Mouse (Mus musculus) hindbrain, embryonic 14.5 days (tissue): Measurements from ENCODE around the gene Npm3. TPM values are rescaled to one million over a fixed set of nuclear protein-coding genes. Genes with fewer than 3 reads are reported as not detected.

ENCODE experiments used
- ATAC-seq: fragments of 200-750 bp; cut with Nextera tagmentation; 2 replicates; pipeline ENCODE4 v1.8.0; 2017; ENCODE audit warnings: moderate number of reproducible peaks, mild to moderate bottlenecking, moderate TSS enrichment, moderate library complexity; ENCODE audit not compliant: low FRiP score
- DNase-seq: peaks from one replicate; pipeline ENCODE4 v3.0.0-alpha.2; 2015; ENCODE audit warnings: low spot score
- H3K27ac ChIP-seq: fragments of 300-500 bp; sonication (generic); 2 replicates; pipeline ENCODE4 v1.5.1; 2014; ENCODE audit warnings: mild to moderate bottlenecking, moderate library complexity
- H3K27me3 ChIP-seq: fragments of 300-500 bp; sonication (generic); 2 replicates; pipeline ENCODE4 v1.6.1; 2014; ENCODE audit warnings: mild to moderate bottlenecking, low read length, mixed read lengths; ENCODE audit not compliant: control insufficient read depth, insufficient read depth
- H3K36me3 ChIP-seq: fragments of 300-500 bp; sonication (generic); replicated peaks from 2 replicates; pipeline ENCODE4 v1.6.1; 2014; ENCODE audit not compliant: control insufficient read depth, insufficient read depth
- H3K4me1 ChIP-seq: fragments of 300-500 bp; sonication (generic); replicated peaks from 2 replicates; pipeline ENCODE4 v1.6.1; 2014; ENCODE audit warnings: antibody characterized with exemption, low read length, mixed read lengths; ENCODE audit not compliant: control insufficient read depth, insufficient read depth
- H3K4me2 ChIP-seq: fragments of 300-500 bp; sonication (generic); replicated peaks from 2 replicates; pipeline ENCODE4 v1.6.1; 2014; ENCODE audit warnings: mild to moderate bottlenecking, moderate library complexity
- H3K4me3 ChIP-seq: fragments of 300-500 bp; sonication (generic); replicated peaks from 2 replicates; pipeline ENCODE4 v1.5.1; 2014; ENCODE audit warnings: mild to moderate bottlenecking, low read length
- H3K9ac ChIP-seq: fragments of 300-500 bp; sonication (generic); 2 replicates; pipeline ENCODE4 v1.6.1; 2014
- H3K9me3 ChIP-seq: fragments of 300-500 bp; sonication (generic); 2 replicates; pipeline ENCODE4 v1.6.1; 2016; ENCODE audit warnings: low read length; ENCODE audit not compliant: control insufficient read depth
- WGBS: fragments of 180-500 bp; shearing (Covaris S2); extraction: QIAGEN DNeasy Blood & Tissue Kit; methylation state at CpG from one replicate; pipeline ENCODE4 v1.1.7; 2014; 5-methylcytosine and 5-hydroxymethylcytosine counted together
- polyA plus RNA-seq: library from polyadenylated mRNA; unstranded; fragments of >200 nt; fragmentation: Nextera tagmentation; extraction: Ambion mirVana; gene quantifications from 2 replicates; pipeline ENCODE4 v1.2.1, GENCODE M21; 2014

Npm3 gene
- polyA plus RNA-seq, 1 experiment from 2014 or later: 7.2 TPM

DNA sequence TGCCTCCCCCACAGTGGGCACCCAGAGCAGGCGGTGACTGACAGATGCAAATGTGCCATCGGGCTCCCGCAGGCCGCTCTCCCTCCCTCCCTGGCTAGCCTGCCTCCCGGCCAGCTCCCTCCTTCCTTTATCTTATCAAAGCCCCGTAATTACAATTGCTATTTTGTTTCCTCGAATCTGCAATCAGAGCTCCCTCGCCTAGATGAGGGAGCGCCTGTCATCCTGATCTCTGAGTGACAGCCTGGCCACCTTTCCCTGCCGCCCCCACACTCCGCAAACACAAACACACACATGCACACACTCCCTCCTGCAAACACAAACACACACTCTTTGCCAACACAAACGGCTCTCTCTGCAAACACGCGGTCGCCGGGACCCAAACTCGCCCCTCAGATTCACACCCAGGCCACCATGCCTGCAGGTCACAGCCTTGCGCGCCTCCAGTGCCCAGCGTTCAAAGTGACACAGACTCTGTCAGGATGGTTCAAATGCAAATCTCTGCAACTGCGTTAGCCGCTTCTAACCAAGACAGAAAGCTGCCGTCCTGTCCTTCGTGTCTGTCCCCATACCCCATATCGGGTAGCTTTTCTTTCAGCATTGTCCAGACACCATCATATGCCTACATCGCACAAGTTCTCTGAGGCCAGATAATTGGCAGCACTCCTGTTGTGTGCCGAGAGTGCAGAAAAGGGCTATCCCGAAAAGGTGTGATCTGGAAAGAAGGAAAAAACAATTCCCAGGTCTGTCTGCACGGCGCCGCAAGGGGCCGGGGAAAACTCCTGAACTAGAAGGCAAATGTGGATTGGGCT, 3.8 kb downstream of the Npm3 start:
- DNase-seq (no peak), ATAC-seq (no peak)
- H3K4me2 ChIP-seq: no peak overlapping the region
- WGBS: 3% methylated on average over 32 of the region's 32 CpGs
- peaks cover 1% of the 10 kb centered on the region for H3K36me3 ChIP-seq
- H3K4me1 ChIP-seq: peaks cover 13% of the 10 kb centered on the region
- 0 out of 2 replicates have a peak overlapping the region, but pooled peaks have one; percentile 4 for H3K4me3 ChIP-seq
- H3K9ac ChIP-seq: no peak overlapping the region
- no peak overlapping the region for H3K27ac ChIP-seq
- no peaks in the 10 kb centered on the region for H3K9me3 ChIP-seq
- peaks cover 60% of the 10 kb centered on the region for H3K27me3 ChIP-seq

GRCm38 (mm10) chr19:45743619-45744018, 5.8 kb downstream of the Npm3 start:
- H3K9ac ChIP-seq: no peak overlapping the region

DNA sequence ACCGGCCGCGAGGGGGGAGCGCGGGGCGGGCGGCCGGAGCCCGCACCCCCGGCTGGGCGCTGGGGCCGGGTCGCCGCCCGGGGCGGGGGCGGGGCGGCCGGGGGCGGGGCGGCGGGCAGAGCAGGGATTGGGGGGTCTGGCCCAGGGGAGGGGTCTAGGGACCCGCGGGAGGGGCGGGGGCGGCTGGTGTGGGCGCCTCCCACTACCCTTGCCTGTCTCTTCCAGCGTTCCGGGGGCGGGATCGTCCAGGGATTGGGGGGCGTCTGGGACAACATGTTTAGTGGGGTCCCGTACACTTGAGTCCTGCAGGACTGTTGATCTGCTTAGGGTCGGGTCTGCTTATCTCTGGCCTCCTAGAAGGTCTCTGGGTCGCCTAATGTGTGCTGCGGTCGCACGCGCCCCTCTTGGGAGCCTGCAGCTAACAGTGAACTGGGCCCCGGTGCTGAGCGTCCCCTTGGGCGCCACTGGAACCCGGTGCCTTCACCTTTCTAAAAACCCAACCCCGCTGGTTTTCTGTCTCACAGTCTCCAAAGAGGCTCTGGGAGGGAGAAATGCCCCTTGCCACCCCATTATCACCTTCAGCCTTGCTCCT, 6.3 kb downstream of the Npm3 start:
- peaks cover 84% of the 10 kb centered on the region for H3K27me3 ChIP-seq
- 2% methylated on average over 14 of the region's 44 CpGs for WGBS
- peak overlapping the region; percentile 30 for H3K4me3 ChIP-seq
- H3K9ac ChIP-seq: no peak overlapping the region
- peak overlapping the region; percentile 65 for H3K4me2 ChIP-seq
- no peaks in the 10 kb centered on the region for H3K9me3 ChIP-seq
- DNase-seq (no peak), ATAC-seq (no peak)
- no peaks in the 10 kb centered on the region for H3K36me3 ChIP-seq
- H3K27ac ChIP-seq: no peak overlapping the region
- H3K4me1 ChIP-seq: peaks cover 5% of the 10 kb centered on the region; the same call in 1 of the 2 replicates

More at GRCm38 (mm10) chr19:45743619-45744018, 5.8 kb downstream of the Npm3 start:
- no peak overlapping the region for H3K4me2 ChIP-seq
- H3K9me3 ChIP-seq: no peaks in the 10 kb centered on the region
- WGBS: 14% methylated on average over 7 of the region's 7 CpGs
- H3K27me3 ChIP-seq: peaks cover 79% of the 10 kb centered on the region
- no peak overlapping the region for H3K4me3 ChIP-seq
- ATAC-seq: no peak
- H3K27ac ChIP-seq: no peak overlapping the region
- DNase-seq: no peak
- peaks cover 10% of the 10 kb centered on the region for H3K4me1 ChIP-seq
- no peaks in the 10 kb centered on the region for H3K36me3 ChIP-seq

- H3K27ac ChIP-seq: no peak within 1 kb of the TSS
- ATAC-seq (no peak), DNase-seq (no peak)
- H3K9me3 ChIP-seq: no peaks in the 10 kb centered on the region
- H3K4me3 ChIP-seq: peak within 1 kb of the TSS; percentile 30
- H3K4me2 ChIP-seq: peak within 1 kb of the TSS; percentile 65
- 0 out of 2 replicates have a peak, but pooled peaks cover 5% of the 10 kb centered on the region for H3K4me1 ChIP-seq
- no peaks in the 10 kb centered on the region for H3K36me3 ChIP-seq
- H3K9ac ChIP-seq: no peak within 1 kb of the TSS
- peaks cover 91% of the 10 kb centered on the region for H3K27me3 ChIP-seq
- WGBS: under 1% methylated on average over 47 of the region's 68 CpGs
Observed at GRCm38 (mm10) chr19:45742218-45742983, 7.0 kb downstream of the Npm3 start, which contains the start of gene Fgf8. Gene Fgf8 (minus strand): TSS chr19:45742915.

DNA sequence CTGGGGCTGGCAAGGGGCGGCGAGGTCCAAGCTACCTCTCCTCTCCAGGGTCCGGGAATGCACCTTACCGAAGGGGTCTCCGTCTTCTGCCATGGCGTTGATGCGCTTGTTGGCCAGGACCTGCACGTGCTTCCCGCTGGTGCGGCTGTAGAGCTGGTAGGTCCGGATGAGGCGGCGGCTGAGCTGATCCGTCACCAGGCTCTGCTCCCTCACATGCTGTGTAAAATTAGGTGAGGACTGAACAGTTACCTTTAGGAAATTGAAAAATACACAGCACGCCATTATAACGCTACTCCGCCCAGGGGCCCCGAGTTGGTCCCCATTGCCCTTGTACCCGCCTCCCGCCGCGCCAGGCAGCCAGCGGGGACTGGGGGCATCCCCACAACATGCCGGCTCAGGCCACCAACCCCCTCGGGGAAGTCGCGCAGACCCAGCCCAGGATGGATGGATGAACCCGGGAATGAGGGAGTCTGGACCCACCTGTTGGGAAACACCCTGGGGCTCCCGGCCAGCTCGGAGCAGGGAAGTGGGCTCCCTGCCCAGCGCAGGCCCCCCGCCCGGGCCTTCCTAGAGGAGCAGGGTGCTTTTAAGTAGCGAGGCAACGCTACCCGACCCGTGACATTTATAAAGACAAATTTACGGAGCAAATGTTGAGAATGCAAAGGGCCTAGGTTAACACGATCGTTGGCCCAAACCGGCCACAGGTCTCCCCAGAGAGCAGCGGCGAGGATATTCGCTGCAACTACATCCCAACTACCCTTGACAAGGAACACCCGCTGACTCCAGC, 7.8 kb downstream of the Npm3 start:
- Histone ChIP-seq H3K36me3 (no peaks in the 10 kb centered on the region), H3K4me2 (no peak overlapping the region), H3K9me3 (no peaks in the 10 kb centered on the region), H3K27ac (no peak overlapping the region), H3K27me3 (peaks cover 97% of the 10 kb centered on the region), H3K4me1 (peaks cover 12% of the 10 kb centered on the region; the same call in 1 of the 2 replicates), H3K9ac (no peak overlapping the region), H3K4me3 (no peak overlapping the region)
- DNase-seq (no peak), ATAC-seq (no peak)
- under 1% methylated on average over 45 of the region's 45 CpGs for WGBS

DNA sequence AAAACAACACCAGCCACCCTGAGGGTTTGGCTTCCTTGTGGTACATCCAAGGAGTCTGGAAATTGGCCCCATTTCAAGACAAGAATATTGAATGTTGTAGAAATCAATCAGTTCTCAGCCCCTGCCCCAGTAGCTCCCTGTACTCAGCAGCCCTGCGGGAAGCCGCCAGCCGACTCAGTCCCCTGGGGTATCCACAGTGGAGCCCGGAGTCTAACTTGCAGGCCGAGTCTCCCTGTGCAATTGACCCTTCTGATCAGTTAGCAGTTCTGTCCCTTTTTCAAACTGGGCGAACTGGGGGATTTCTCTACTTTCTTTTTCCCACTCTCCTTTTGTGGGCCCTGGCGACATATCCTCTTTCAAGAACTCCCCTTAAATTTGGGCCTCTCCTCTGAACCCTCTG, 8.6 kb downstream of the Npm3 start:
- no peak overlapping the region for H3K4me3 ChIP-seq
- no peak overlapping the region for H3K27ac ChIP-seq
- H3K27me3 ChIP-seq: peaks cover 97% of the 10 kb centered on the region
- no peak overlapping the region for H3K9ac ChIP-seq
- H3K4me1 ChIP-seq: peaks cover 13% of the 10 kb centered on the region; the same call in 1 of the 2 replicates
- H3K9me3 ChIP-seq: no peaks in the 10 kb centered on the region
- DNase-seq: no peak
- 1% methylated on average over 7 of the region's 7 CpGs for WGBS
- no peaks in the 10 kb centered on the region for H3K36me3 ChIP-seq
- ATAC-seq: no peak
- no peak overlapping the region for H3K4me2 ChIP-seq

DNA sequence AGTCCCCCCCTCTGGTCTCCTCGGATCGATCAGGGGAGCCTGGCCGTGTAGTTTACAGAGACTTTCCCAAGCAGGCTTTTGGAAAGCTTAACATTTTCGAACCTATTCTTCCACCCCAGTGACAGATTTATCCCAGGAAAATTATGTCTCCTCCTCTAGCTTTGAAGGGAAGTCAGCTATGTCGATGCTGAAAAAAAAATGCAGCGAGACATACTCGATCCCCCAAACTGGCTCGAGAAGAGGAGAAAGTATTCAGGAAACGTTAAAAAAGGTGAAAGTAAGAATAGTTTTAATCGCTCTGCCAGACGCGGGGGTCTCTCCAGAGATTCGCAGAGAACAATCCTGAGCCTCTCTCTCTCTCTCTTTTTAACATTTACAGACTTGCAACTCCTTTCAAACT, 9.2 kb downstream of the Npm3 start:
- peaks cover 97% of the 10 kb centered on the region for H3K27me3 ChIP-seq
- no peaks in the 10 kb centered on the region for H3K36me3 ChIP-seq
- 5% methylated on average over 13 of the region's 13 CpGs for WGBS
- H3K4me1 ChIP-seq: peaks cover 13% of the 10 kb centered on the region; the same call in 1 of the 2 replicates
- H3K9ac ChIP-seq: no peak overlapping the region
- H3K4me3 ChIP-seq: no peak overlapping the region
- H3K9me3 ChIP-seq: no peaks in the 10 kb centered on the region
- DNase-seq (no peak), ATAC-seq (no peak)
- H3K27ac ChIP-seq: no peak overlapping the region
- H3K4me2 ChIP-seq: no peak overlapping the region

- peaks cover 13% of the 10 kb centered on the region; the same call in 1 of the 2 replicates for H3K4me1 ChIP-seq
- H3K4me3 ChIP-seq: no peak overlapping the region
- peaks cover 97% of the 10 kb centered on the region for H3K27me3 ChIP-seq
- no peak overlapping the region for H3K9ac ChIP-seq
- no peak for DNase-seq
- WGBS: 65% methylated on average over 5 of the region's 5 CpGs
- no peak overlapping the region for H3K4me2 ChIP-seq
- no peak for ATAC-seq
- no peaks in the 10 kb centered on the region for H3K9me3 ChIP-seq
- no peak overlapping the region for H3K27ac ChIP-seq
- no peaks in the 10 kb centered on the region for H3K36me3 ChIP-seq
Observed at GRCm38 (mm10) chr19:45738521-45738920, 10.9 kb downstream of the Npm3 start.
